ENCODE assay signal across 9 mouse cellular contexts in genomic region chr12:80759713-80760395, GRCm38 (mm10). TPM values are rescaled to one million over a fixed set of nuclear protein-coding genes. Genes with fewer than 3 reads are reported as not detected.
A peak's percentile ranks its signal among the peaks of the same experiment; 100 is the strongest.
DNase-seq lines count a peak whose midpoint lies in the region; ATAC-seq and TF ChIP-seq lines count a peak whose summit lies in the region.
"Had no signal": no experiment of that assay in that cellular context is flagged by ENCODE, and none has a peak within 500 bp of the region (broad histone marks: within the 10 kb centered on the region; RNA-seq: fewer than 3 reads in every experiment).

No protein-coding gene starts in this region.

- no peak for TF ChIP-seq CTCF in gastrocnemius, adult 2 months (IDR thresholded peaks at IDR 0.05)
- TF ChIP-seq CTCF in liver, embryonic 14.5 days (IDR thresholded peaks at IDR 0.05; ENCODE audit: low read depth) = no peak

- H3K27me3 ChIP-seq in forebrain, embryonic 10.5 days (ENCODE audit: poor library complexity, severe bottlenecking) = peaks cover 50% of the 10 kb centered on the region
- peaks cover 60% of the 10 kb centered on the region for H3K27me3 ChIP-seq in intestine, embryonic 16.5 days (replicated peaks; ENCODE audit: control insufficient read depth, insufficient read depth, low read length)
- H3K27me3 ChIP-seq in liver, embryonic 14.5 days (ENCODE audit: control insufficient read depth, insufficient read depth, low read length) = peaks cover 70% of the 10 kb centered on the region
- H3K27me3 ChIP-seq in stomach, embryonic 15.5 days (replicated peaks) = peaks cover 74% of the 10 kb centered on the region

- peaks cover 31% of the 10 kb centered on the region for H3K4me1 ChIP-seq in forebrain, embryonic 10.5 days
- H3K4me1 ChIP-seq in intestine, embryonic 16.5 days (ENCODE audit: control insufficient read depth, insufficient read depth, low read length) = peaks cover 25% of the 10 kb centered on the region
- 0 out of 4 replicates have a peak, but pooled peaks cover 0 to 3% of the 10 kb centered on the region in 2 experiments for H3K4me1 ChIP-seq in liver, embryonic 14.5 days (replicated peaks; ENCODE audit: control insufficient read depth in 2 of 2, insufficient read depth in 2 of 2, low read length in 1 of 2)
- peaks cover 32% of the 10 kb centered on the region for H3K4me1 ChIP-seq in stomach, embryonic 15.5 days

- H3K9me3 ChIP-seq in forebrain, embryonic 10.5 days = peaks cover 48% of the 10 kb centered on the region
- H3K9me3 ChIP-seq in intestine, embryonic 16.5 days (ENCODE audit: control insufficient read depth, low read length) = no peaks in the 10 kb centered on the region
- H3K9me3 ChIP-seq in liver, embryonic 14.5 days (ENCODE audit: control insufficient read depth, low read length) = no peaks in the 10 kb centered on the region
- no peaks in the 10 kb centered on the region for H3K9me3 ChIP-seq in stomach, embryonic 15.5 days

- no peak for DNase-seq in gastrocnemius, adult 2 months
- no peak for DNase-seq in gastrocnemius, adult 18-20 months (ENCODE audit: low spot score)
- peak; percentile 29 for DNase-seq in ZHBTc4 (ENCODE audit: low read depth, low spot score)
- peak; percentile 83 for DNase-seq in forebrain, embryonic 10.5 days (ENCODE audit: extremely low spot score, low spot score)
- DNase-seq in liver, embryonic 14.5 days (ENCODE audit: low read depth in 3 of 3, low spot score in 3 of 3) = no peak
- no peak for DNase-seq in urinary bladder, postnatal 10 days (ENCODE audit: low spot score)

- peaks cover 45% of the 10 kb centered on the region for H3K36me3 ChIP-seq in forebrain, embryonic 10.5 days (replicated peaks)
- H3K36me3 ChIP-seq in intestine, embryonic 16.5 days (ENCODE audit: control insufficient read depth, insufficient read depth, low read length) = no peaks in the 10 kb centered on the region
- H3K36me3 ChIP-seq in liver, embryonic 14.5 days (replicated peaks; ENCODE audit: control insufficient read depth, insufficient read depth, low read depth) = no peaks in the 10 kb centered on the region
- no peaks in the 10 kb centered on the region for H3K36me3 ChIP-seq in stomach, embryonic 15.5 days

- no peak overlapping the region for H3K27ac ChIP-seq in gastrocnemius, adult 2 months
- H3K27ac ChIP-seq in forebrain, embryonic 10.5 days = peak overlapping the region; percentile 95
- no peak overlapping the region for H3K27ac ChIP-seq in intestine, embryonic 16.5 days (ENCODE audit: low read length)
- no peak overlapping the region for H3K27ac ChIP-seq in liver, embryonic 14.5 days
- H3K27ac ChIP-seq in stomach, embryonic 15.5 days = no peak overlapping the region

- intact Hi-C loops in gastrocnemius, adult 2 months (cut with DNase I) = no loop called here

- peak overlapping the region; percentile 48 for H3K4me2 ChIP-seq in intestine, embryonic 16.5 days (ENCODE audit: low read depth, low read length)
- peak overlapping the region; percentile 15; the same call in 1 of the 2 replicates for H3K4me2 ChIP-seq in liver, embryonic 14.5 days (ENCODE audit: low read depth)
- H3K4me2 ChIP-seq in stomach, embryonic 15.5 days = peak overlapping the region; percentile 99

- peak overlapping the region; percentile 81 for H3K4me3 ChIP-seq in gastrocnemius, adult 2 months
- H3K4me3 ChIP-seq in forebrain, embryonic 10.5 days = peak overlapping the region; percentile 64
- H3K4me3 ChIP-seq in intestine, embryonic 16.5 days (ENCODE audit: low read length) = peak overlapping the region; percentile 62
- peak overlapping the region in 1 of 2 experiments; percentile 21; a peak in 1 of 4 replicates for H3K4me3 ChIP-seq in liver, embryonic 14.5 days (ENCODE audit: insufficient read depth in 1 of 2, low read depth in 2 of 2, low read length in 2 of 2)
- peak overlapping the region; percentile 56 for H3K4me3 ChIP-seq in stomach, embryonic 15.5 days (replicated peaks)
- H3K4me3 ChIP-seq: myocyte had no signal

- WGBS in forebrain, embryonic 10.5 days = under 1% methylated on average over 22 of the region's 22 CpGs
- 7% methylated on average over 22 of the region's 22 CpGs for WGBS in intestine, embryonic 16.5 days
- WGBS in liver, embryonic 14.5 days (ENCODE audit: insufficient replicate concordance) = 3% methylated on average over 22 of the region's 22 CpGs
- WGBS in stomach, embryonic 15.5 days = 5% methylated on average over 22 of the region's 22 CpGs

- peak overlapping the region; percentile 52 for H3K9ac ChIP-seq in intestine, embryonic 16.5 days (ENCODE audit: low read depth, low read length)
- no peak overlapping the region for H3K9ac ChIP-seq in liver, embryonic 14.5 days (replicated peaks)
- no peak overlapping the region for H3K9ac ChIP-seq in stomach, embryonic 15.5 days

- no peak for ATAC-seq in intestine, embryonic 16.5 days
- ATAC-seq in liver, embryonic 14.5 days (ENCODE audit: insufficient read depth) = no peak
- no peak for ATAC-seq in stomach, embryonic 15.5 days (ENCODE audit: insufficient read depth, low FRiP score, low read depth)

- no peak for TF ChIP-seq EP300 in liver, embryonic 14.5 days (IDR thresholded peaks at IDR 0.05; ENCODE audit: low read depth)

RNA-seq across cellular contexts. Expression of gene Ccdc177, which starts 0.6 kb away (rescaled TPM):
- not detected for total RNA-seq in gastrocnemius, adult 2 months (2021)
- not detected for total RNA-seq in gastrocnemius, adult 18-20 months (2021)
- 1.6 and 1.7 TPM in 2 replicates for polyA plus RNA-seq in forebrain, embryonic 10.5 days (2016; fragmentation: Nextera tagmentation; extraction: Ambion mirVana)
- polyA plus RNA-seq in intestine, embryonic 16.5 days (2015; fragmentation: Nextera tagmentation; extraction: Ambion mirVana) = 0.02 and 0.09 TPM in 2 replicates
- polyA plus RNA-seq in liver, embryonic 14.5 days (2012; rRNA removed) = 0.01 TPM in 1 of 2 replicates, not detected in the other
- polyA plus RNA-seq in liver, embryonic 14.5 days (2014; fragmentation: Nextera tagmentation; extraction: Ambion mirVana) = not detected in 2 replicates
- polyA plus RNA-seq in stomach, embryonic 15.5 days (2015; fragmentation: Nextera tagmentation; extraction: Ambion mirVana) = 0.17 and 0.18 TPM in 2 replicates
- polyA plus RNA-seq: myocyte had no signal

RNA-seq across cellular contexts. Expression of gene Susd6, which starts 30.5 kb away (rescaled TPM):
- 10 to 100 TPM; 37.7 to 41.1 TPM for total RNA-seq in gastrocnemius, adult 2 months (2021)
- total RNA-seq in gastrocnemius, adult 18-20 months (2021) = 10 to 100 TPM; 39.3 to 43.9 TPM
- polyA plus RNA-seq in forebrain, embryonic 10.5 days (2016; fragmentation: Nextera tagmentation; extraction: Ambion mirVana) = 11.9 and 13.0 TPM in 2 replicates
- polyA plus RNA-seq in intestine, embryonic 16.5 days (2015; fragmentation: Nextera tagmentation; extraction: Ambion mirVana) = 16.4 and 20.0 TPM in 2 replicates
- 11.0 and 11.1 TPM in 2 replicates for polyA plus RNA-seq in liver, embryonic 14.5 days (2012; rRNA removed)
- polyA plus RNA-seq in liver, embryonic 14.5 days (2014; fragmentation: Nextera tagmentation; extraction: Ambion mirVana) = 11.6 and 13.9 TPM in 2 replicates
- 17.5 and 19.2 TPM in 2 replicates for polyA plus RNA-seq in stomach, embryonic 15.5 days (2015; fragmentation: Nextera tagmentation; extraction: Ambion mirVana)

Comparison
In these comparisons a context has a peak if more than half of its experiments do, and no peak if none do; other contexts are left out.
1. DNase-seq: peak in ZHBTc4 (single experiment) and forebrain, embryonic 10.5 days (single experiment); none in gastrocnemius, adult 2 months (single experiment), gastrocnemius, adult 18-20 months (single experiment), liver, embryonic 14.5 days (0 of 3) and urinary bladder, postnatal 10 days (single experiment).
2. H3K4me2 ChIP-seq: peak in every context shown above with its lines; median percentile 99 in stomach, embryonic 15.5 days; 48 in intestine, embryonic 16.5 days; 15 in liver, embryonic 14.5 days.